Mouse (Mus musculus) layer of hippocampus, adult 9-11 months (tissue): ENCODE results near the gene Dpp9.

Experiments used
- DNase-seq: peaks from one replicate; pipeline ENCODE4 v3.0.0; 2022

The Dpp9 gene

DNA sequence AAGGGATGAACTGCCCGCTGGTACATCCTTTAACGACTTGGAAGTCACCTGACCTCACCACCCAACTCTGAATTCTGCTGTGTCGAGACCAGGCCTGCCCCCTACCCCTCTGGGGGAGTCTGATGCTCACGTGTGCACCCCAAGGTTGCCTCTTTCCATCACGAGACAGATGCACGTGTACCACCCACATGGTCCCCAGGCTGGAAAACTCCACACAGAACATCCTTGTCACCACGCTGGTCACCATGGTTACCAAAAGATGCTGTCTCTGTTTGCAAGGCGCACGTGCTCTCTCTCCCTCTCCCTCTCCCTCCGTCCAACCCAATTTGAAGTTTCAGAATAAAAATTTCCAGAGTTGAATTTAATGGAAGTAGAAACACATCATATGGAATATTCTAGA, 11.2 kb upstream of the Dpp9 start:
- peak; percentile 91 for DNase-seq

DNA sequence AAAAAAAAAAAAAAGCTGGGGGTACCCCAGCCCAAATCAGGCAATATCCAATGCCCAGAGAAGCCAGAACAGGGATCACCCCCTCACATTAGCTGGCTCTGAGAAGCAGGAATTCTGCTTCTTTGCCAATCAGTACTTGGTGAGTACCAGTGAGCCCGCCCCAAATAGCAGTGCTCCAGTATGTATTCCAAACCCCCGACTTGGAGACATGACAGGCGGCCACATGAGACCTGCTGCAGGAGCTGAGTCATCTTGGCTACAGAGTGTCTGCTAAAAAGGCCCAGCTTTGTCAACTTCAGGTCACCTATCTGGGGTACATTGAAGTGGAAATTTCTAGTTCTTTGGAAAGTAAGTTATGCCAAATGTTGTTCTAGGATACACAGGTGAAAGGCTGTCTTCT, 7.9 kb upstream of the Dpp9 start:
- DNase-seq, result no peak

DNA sequence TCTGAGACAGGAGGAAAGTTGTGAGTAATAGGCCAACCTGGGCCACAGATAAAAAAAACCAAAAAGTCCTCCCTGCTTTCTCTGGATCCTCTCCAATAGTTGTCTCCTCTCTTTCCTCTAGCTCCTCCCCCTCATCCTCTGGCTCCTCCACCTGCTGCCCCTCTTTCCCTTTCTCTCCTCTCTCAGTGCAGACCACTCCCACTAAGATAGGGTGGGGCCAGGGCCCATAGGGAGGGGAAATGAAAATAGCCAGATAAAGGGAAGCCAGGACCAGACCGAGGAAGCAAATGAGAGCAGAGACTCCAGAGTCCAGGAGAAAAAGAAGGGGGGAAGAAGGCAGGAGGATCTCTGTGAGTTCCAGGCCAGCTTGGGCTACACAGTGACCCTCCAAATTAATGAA, 6.2 kb upstream of the Dpp9 start:
- no peak for DNase-seq

DNA sequence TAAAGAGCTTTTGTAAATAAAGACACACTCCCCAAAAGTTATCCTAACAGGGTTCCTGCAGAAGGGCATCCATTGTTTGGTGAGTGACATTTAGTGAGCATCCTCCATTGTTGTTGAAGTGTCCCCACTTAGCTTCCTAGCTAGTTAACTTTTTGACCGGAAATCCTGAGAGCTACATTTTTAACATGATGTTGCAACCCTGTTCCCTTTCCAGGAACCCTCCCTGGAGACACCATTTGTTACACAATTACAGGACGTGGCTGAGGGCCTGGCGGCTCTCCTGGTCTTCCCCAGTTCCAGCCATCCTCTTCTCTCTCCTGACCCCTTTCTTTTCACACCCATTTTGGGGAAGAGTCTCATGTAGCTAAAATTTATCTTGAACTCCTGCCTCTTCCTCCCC, 1.1 kb upstream of the Dpp9 start:
- no peak for DNase-seq

DNA sequence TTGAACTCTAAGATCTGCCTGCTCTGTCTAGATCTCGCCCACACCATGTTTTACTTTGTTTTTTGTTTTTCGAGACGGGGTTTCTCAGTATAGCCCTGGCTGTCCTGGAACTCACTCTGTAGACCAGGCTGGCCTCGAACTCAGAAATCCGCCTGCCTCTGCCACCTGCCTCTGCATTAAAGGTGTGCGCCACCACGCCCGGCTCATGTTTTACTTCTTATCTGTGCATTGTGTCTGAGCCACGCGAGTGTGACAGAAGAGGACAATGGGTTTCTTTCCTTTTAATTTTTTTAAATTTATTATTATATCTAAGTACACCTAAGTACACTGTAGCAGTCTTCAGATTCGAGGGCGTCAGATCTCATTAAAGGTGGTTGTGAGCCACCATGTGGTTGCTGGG, 546 bp upstream of the Dpp9 start:
- no peak for DNase-seq

DNA sequence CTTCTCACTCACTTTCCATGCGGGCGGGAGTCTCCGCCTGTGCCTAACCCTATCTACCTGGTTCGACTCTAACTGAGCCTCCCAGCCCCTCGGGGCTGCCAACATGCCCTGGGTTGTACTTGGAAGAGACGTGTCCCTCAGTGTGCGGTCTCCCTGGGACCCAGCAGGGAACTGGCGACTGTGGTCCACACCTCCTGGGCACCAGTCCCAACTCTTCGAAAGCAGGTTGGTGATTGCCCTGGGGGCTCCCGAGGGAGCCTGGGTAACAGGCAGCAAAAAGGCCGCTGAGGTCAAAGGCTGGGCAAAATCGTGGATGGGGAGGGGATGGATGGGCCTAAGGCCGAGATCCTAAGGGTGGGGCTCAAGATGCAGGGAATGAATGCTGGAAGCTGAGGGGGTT, 1.0 kb downstream of the Dpp9 start:
- no peak for DNase-seq

DNA sequence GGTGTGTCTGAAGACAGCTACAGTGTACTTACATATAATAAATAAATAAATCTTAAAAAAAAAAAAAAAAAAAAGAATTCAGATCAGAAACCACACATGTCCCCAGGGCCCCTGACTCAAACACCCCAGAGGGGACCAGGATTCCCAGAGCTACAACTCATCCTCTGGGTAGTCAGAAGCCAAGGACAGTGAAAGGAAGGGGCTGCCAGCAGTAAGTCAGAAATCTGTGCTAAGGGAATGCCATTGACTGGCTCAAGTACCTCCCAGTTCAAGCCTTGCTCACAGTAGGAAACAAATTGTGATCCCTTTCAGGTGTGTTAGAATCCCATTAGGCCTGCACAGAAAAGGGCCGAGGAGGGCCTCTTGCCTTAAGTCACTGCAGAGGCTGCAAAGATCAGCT, 4.5 kb downstream of the Dpp9 start:
- DNase-seq, result no peak

DNA sequence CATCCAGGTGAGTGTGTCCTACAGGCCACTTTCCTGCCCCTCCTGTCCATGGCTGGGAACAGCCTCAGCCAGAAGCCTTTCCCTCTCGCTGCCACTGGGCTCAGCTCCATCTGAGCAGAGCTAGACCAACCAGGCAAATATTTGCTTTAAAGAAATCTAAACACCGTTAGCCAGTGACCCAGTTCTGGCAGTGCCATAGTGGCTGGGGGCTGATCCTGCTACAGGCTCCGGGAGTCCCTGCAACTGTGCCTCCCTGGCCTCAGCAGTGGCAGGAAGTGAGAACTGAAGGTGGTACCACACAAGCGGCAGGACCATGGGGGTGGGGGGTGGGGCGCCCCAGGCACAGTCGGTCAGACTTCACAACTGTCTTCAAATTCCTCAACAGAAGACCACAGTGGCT, 6.0 kb downstream of the Dpp9 start:
- DNase-seq, result no peak

DNA sequence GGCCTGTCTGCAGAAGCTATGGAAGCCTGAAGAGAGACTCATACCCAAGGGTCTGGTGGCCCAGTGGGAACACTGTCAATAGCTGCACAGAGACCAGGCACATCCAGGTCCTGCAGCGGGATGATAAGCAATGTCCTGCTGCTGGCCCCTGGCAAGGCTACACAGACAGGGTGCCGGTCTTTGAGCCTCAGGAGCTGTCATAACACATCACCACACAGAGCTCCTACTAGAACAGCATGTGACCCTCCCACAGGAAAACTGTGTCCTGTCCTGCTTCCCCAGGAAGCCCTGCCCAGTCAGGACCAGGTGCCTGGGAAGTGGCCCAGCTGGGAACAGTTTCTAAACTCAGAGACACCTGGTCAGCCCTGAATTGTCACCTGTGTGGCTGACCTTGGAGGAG, 7.6 kb downstream of the Dpp9 start:
- DNase-seq, result no peak

DNA sequence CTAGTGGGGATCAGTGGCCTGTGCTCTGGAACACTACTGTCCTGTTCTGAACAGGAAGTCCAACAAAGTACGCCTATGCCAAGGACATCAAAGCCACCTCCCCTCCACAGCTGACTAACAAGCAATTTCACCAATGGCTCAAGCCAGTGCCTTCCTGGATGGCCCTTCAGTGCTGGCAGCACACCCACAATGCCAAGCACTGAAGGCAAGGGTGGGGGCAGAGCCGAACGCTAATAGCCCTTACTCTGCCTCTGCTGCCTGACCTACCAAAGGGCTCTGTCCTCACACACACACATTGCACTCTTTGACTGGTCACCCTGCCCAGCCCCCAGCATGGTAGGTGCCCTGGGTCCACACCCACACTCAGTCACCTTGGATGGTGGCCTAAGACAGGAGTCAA, 9.9 kb downstream of the Dpp9 start:
- no peak for DNase-seq

DNA sequence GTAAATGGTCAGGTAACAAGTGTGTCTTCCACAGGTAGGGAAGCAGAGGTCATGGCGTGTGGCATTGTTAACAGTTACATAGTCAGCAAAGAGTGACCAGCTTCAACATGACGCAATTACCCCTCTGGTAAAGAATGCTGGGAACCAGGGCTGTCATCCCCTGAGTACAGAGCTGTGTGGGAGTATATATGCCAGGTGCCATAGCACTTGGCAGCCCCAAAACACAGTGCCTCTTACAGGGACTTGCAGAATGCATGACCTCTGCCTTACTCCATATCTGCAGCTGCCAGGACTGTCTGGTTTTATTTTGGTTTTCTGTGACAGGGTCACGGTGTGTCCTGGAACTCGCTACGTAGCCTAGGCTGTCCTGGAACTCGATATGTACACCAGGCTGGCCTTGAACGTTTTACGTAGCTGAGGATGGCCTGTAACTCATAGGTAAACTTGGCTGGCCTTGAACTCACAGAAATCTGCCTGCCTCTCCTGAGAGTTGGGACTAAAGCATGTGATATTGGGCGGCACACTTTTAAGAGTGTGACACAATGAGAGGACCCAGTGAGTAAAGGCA, 10.7 kb downstream of the Dpp9 start:
- DNase-seq, result no peak

DNA sequence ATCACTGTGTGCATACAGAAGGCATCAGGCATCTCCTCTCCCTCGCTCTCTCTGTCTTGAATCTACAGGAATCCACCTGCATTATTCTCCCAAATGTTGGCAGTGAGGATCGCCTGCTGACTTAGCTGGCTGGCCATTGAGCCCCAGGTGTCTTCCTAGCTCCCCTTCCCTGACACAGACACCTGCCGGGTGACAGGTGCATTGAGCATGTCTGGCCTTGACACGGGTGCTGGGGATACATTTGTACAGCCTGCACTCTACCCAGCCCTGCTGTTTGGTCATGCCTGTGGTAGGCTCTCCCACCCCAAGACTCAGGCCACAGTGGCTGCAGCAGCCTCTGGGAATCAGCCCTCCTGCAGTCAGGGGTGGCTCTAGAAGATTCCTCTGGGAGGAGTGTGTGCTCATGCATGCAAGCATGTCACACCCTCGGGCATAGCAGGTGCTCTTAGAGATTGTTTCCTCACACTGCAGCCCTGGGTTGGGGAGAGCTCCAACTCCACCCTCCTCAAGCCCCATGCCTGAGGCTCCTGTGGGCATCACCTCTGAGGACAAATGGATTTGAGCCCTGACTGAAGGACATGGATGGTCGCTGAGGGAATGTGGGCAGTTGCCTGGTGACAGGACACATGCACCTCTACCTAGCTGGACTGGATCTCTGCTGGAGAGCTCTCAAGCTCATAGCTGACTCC, 11.6 kb downstream of the Dpp9 start:
- no peak for DNase-seq

DNA sequence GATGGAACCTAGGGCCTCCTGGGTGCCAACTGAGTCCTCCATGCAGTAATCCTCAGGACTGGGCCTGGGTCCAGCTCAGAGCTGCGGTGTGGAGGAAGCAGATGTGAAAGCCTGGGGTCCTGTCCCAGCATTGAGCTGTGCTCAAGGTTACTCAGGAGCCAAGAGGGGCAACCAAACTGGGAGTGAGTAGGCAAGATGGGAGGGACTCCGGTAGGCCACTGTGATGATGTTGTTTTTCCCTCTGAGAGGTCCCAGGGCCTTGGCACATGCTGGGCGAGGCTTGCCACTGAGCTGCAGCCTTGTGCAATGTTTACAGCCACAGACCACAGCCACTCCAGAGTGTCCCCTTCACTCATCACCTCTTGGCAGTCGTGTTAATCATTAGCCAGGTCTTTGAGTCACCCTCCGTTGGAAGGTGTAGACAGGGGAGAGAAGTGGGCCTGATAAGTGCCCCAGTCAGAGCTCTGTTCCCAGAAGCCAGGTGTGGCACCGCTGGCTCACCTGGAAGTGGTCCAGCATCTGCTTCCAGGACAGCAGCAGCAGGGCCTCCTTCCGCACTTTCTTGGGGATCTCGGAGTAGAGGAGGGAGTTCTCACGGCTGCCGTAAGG, 12.3 kb downstream of the Dpp9 start:
- no peak for DNase-seq

DNA sequence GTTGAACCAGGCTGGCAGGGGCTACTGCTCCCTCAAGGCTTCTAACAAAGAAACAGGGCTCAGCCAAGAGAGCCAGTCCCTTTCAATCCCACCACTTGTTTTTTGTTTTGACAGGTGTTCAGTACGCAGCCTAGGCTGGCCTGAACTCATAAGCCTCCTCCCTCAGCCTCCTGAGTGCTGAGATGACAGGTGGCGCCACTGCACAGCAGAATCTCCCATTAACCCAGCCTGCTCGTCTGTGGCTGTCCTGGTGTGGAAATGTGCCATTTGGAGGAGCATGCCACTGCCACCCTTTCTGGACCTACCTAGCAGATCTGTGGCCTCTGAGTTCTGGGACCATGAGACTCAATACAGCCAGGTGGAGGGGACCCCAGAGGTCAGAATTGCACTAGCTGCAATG, 15.0 kb downstream of the Dpp9 start:
- no peak for DNase-seq

DNA sequence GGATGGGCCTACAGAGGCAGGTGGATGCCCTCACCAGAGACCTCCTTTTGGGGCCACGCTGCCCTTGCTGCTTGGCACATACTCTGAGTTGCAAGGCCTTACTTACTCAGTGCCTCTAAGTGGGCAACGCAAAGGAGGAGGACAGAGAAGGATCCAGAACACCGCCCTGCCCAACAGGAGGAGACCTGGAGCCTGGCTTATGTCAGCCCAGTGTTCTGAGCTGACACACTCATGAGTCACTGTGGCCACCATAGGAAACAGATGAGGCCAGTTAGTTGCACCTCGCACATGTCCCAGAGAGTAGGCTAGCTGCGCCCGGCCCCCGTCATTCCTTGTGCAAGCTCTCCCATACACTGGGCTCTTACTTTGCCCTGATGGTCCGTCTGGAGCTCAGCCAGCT, 16.2 kb downstream of the Dpp9 start:
- DNase-seq, result no peak

DNA sequence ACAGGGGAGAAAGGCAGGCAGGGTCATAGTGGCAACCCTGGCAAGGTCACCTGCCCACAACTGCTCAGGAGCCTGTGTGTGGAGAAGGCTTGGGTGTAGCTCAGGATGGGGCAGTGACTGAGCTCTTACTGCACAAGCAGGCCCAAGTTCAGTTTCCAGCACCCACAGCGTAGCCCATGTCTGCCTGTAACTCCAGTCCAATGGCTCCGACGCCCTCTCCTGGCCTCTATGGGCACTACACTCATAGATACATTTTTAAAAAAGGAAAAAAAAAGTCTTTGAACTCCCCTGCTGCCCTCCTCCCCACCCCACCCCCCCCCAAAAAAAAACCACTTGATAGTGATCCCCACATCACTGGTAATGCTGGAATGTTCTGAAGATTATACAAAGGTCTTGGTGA, 17.1 kb downstream of the Dpp9 start:
- no peak for DNase-seq

DNA sequence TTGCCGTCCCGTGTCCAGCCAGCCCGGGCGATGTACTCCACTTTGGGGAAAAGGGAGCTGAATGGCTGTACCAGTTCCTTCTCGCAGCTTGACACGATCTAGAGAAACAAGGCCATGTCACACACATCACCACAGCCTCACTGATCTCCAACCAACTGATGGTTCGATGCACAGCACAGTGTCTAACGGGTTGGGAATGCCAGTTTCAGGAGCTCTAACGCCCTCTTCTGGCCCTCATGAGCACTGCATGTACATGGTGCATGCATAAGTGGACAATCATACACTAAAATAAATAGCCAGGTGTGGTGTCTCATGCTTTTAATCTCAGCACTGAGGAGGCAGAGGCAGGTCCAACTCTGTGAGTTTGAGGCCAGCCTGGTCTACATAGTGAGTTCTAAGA, 18.1 kb downstream of the Dpp9 start:
- no peak for DNase-seq

DNA sequence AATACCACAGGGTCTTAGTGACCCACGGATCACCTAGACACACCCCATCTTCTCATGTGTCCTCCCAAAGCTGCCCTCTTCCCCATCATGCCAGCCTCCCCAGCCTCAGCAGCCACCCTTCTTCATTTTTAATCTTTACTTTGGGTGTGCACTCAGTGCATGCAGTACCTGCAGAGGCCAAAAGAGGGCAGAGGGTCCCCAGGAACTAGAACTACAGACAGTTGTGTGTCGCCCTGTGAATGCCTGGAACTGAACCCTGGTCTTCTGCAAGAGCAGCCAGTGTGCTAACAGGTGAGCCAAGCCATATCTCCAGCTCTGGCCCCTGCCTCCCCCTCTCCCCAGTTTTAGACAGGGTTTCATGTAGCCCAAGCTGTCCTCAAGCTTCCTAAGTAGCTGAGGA, 21.8 kb downstream of the Dpp9 start:
- no peak for DNase-seq

DNA sequence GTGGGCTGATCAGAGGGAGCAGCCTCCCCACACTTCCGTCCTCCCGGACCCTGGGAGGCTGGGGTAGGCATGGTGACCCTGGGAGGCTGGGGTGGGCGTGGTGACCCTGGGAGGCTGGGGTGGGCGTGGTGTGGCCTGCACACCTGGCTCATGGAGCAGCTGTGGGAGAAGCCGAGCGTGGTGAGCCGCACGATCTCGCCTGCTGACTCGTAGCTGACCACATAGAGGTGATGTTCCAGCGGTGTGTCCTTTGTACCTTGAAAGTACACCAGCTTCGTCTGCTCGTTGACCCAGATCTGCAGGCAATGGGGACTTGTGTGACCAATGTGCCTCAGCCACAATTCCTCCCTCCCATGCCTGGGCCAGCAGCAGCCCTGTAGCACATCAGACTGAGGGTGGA, 23.9 kb downstream of the Dpp9 start:
- no peak for DNase-seq

DNA sequence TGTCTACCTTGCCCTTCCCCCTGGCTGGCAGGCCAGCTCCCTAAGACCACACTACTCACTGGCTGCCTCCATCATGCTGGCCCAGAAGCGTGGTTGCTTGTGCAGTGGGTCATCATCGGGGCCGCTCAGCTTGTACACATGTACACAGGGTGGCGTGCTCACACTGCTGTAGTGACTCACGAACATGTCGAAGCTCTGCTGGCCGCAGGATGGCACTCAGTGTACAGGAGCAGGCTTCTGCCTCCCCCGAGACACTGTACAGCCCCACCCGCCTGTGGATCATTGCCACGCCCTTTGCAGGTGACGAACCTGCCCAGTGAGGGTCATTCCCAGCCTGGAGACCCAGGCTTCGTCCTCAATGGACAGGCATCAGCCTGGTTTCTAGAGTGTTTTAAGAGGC, 24.3 kb downstream of the Dpp9 start:
- no peak for DNase-seq

DNA sequence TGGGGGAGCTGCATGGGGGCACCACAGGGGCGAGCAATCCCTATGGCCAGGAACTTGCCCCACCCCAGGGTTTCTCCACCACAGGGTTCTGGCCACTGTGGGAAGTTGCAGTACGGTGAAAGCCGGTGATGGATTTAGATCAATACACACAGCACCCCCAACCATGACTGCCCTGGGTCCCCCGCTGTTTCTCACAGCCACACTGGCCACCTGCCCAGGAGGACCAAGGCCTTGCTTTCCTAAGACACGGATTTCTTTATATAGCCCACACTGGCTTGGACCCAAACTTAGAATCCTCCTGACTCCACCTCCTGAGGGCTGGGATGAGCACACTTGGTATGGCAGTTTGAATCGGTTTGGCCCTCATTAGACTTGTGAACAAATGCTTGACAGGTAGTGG, 27.4 kb downstream of the Dpp9 start:
- DNase-seq, result no peak

DNA sequence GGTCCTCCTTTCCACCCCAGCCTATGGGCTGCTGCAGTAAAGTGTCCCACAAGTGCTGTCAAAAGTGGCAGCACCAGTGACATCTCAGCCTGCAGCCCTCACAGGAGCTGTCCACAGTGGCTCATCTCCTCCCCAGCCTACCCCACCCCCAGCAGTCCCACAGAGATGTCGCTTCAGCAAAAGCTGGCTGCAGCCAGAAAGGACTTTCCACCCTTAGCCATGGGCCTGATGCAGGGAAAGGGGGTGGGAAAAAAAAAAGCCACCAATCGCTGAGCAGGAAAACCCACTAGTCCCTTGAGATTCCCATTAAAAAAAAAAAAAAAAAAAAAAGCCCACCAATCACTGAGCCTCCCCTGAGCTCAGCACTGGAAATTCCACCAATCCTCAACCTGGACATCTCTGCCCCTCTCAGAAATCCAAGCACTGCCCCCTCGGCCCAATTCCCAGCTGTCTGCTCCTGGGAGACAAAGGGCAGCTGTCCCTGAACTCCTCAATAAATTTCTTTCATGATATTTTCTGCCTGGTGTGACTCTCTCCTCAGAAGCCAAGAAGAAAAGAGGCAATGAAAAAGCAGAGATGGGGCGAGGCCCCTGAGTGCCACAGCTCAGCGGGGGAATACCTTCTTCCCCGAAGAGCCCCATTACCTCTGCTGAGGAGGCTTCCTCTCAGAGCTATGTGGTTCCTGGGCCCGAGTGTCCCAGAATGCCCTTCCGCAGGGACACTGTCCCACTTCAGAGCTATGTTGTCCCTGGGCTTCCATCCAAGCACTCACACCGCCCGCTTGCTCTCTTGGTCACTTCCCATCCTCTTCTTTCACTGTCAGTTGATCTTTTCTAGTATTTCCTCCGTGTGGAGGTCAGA, 33.2 kb downstream of the Dpp9 start:
- peak; percentile 29 for DNase-seq

DNA sequence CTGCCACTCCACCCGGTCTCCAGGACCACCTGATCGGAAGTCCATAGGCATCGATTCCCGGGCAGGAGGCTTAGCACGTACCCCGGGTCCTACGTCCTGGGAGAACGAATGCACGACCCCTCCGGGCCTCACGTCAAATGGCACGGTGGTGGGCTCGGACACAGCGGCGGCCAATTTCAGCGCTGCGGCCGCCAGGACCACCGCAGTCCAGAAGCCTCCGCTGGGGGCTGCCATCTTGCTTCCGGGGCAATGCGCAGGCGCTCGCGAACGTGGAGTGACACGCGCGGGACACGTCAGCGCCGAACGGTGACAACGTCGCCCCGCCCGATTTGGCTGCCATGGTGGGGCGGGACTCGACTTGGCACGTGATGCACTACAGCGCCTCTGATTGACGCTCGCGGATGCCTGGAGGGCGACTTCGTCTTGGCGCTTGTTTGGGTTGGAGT, 35.0 kb downstream of the Dpp9 start, which contains the start of gene Mydgf:
Gene Mydgf (minus strand): TSS at position 263 of the 446 bp plus-strand sequence.
- peak; percentile 94 for DNase-seq
